Mouse (Mus musculus) activated CD4-positive, CD25-positive, alpha-beta regulatory T cell (primary cell): Measurements from ENCODE around the gene Nars2. TPM values are rescaled to one million over a fixed set of nuclear protein-coding genes. Genes with fewer than 3 reads are reported as not detected.

Experiments used
- polyA plus RNA-seq, 2 experiments: library from polyadenylated mRNA; unstranded; fragments of 100-300 nt; shearing (Covaris generic); gene quantifications; one replicate each; pipeline ENCODE4 v1.2.1; 2017

Nars2 gene
- 10 to 100 TPM; 17.8 to 28.9 TPM for polyA plus RNA-seq

DNA sequence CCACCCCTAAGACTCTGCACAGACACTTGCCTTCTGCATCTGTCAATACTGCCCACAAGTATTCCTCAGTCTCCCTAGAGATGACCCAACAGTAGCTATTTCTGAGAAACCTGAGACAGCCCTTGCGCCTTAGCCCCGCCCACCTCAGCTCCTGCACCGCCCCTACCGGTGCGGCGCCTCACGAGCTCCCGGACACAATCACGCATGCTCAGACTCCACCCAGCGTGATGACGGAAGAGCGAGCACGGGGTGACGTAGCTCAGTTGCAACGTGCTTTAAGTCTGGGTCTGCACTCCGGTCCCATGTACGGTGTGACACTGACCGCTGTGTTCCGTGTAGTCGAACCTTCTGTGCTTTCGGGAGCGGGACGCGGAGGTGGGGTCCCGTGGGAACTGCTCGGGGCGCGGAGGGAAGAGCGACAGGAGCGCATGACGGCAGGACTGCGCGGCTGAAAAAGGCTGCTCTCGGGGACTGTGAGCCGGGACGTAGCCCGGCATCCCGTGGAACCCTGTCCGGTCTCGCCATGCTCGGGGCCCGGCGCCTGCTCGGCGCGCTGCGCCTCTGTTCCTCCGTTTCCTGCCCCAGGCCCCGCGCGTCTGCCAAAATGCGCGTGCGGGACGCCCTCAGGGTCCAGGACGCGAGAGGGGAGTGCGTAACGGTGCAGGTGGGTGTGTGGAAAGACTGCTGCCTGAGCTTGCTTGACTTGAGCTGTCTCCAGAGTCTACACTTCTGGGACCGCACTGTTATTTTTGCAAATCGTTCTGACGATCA is at the start of gene Nars2:
Gene Nars2, plus strand, starts transcription at position 225 of the 771 bp plus-strand sequence.

DNA sequence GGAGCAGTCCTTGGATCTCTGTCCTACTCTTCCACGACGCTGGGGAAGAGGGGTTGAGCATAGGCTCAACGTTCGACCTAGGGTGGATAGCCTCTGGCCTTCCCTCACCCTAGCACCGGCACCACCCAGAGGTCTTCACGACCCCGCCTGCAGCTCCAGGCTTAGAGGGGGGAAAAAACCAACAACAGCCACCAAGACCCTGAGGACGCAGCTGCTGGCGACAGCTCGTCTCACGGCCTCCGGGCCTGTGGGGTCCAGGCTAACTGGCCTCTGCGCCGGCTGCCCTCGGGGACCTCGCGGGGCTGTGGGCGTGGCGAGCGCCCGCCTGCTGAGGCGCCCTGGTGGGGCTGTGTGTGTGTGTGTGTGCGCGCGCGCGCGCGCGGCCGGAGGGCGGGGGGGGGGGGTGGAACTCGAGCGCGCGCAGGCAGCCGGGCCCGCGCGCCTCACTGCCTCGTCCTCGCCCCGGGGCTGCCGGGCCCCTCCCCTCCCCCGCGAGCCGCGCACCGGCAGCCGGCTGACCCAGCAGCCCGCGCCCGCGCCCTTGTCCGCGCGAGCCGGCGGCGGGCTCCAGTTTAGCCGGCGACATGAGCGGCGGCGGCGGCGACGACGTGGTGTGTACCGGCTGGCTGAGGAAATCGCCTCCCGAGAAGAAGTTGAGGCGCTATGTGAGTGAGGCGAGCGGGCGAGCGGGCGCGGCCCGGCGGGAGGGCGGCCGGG is 130.1 kb downstream of the Nars2 start, which contains the start of gene Gab2:
Gene Gab2, plus strand, starts transcription at position 345 of the 717 bp plus-strand sequence.

Other genes with a start within 250 kb of the Nars2 start
- under 1 TPM; 0.27 to 0.55 TPM for gene Gab2, start 130.1 kb downstream of the Nars2 start, polyA plus RNA-seq